In the genomic region with DNA sequence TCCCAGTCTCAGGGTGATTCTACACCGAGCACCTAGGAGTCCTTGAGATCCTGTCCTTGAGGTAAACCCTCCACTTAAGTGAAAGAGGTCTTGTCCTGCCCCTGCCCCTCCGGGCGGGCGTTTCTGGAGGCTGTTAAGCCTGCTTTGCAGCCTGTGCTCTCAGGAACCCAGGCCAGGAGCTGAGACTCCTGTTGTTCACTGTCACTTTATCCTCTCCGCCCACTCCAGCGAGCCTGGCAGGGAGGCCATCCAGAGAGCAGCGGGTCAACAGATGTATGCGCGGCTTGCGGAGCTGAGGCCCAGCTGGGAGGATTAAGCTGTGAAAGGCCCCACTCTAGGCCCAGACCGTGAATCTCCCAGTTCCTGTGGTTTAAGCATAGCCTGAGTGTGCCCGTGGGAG, we compare ENCODE assay signal across 8 mouse cellular contexts.
A peak's percentile ranks its signal among the peaks of the same experiment; 100 is the strongest.
DNase-seq lines count a peak whose midpoint lies in the region; ATAC-seq lines count a peak whose summit lies in the region.

No protein-coding gene starts in this region.

- no peak overlapping the region for H3K4me2 ChIP-seq in liver, embryonic 12.5 days
- H3K4me2 ChIP-seq in limb, embryonic 12.5 days, result peak overlapping the region; percentile 26

- H3K27ac ChIP-seq in liver, embryonic 12.5 days, result no peak overlapping the region
- H3K27ac ChIP-seq in limb, embryonic 12.5 days, result peak overlapping the region; percentile 50

- peak; percentile 23 for DNase-seq in liver
- peak; percentile 75 for DNase-seq in embryo, embryonic 10.5 days (ENCODE audit: low spot score)
- DNase-seq in retina, postnatal 7 days (ENCODE audit: low read depth, low spot score), result peak; percentile 39
- DNase-seq in urinary bladder, postnatal 36 days (ENCODE audit: low spot score in 2 of 2), result no peak
- DNase-seq in right cerebral cortex, postnatal 36 days (ENCODE audit: low spot score in 2 of 2), result no peak
- DNase-seq in left cerebral cortex, adult 9 months (ENCODE audit: low spot score in 2 of 2), result no peak

- no peaks in the 10 kb centered on the region for H3K9me3 ChIP-seq in liver, embryonic 12.5 days (replicated peaks)
- no peaks in the 10 kb centered on the region for H3K9me3 ChIP-seq in limb, embryonic 12.5 days

- 0 out of 2 replicates have a peak, but pooled peaks cover 3% of the 10 kb centered on the region for H3K4me1 ChIP-seq in liver, embryonic 12.5 days
- peaks cover 39% of the 10 kb centered on the region for H3K4me1 ChIP-seq in limb, embryonic 12.5 days (replicated peaks)

- ATAC-seq in liver, embryonic 12.5 days, result no peak
- ATAC-seq in limb, embryonic 12.5 days (ENCODE audit: insufficient number of reproducible peaks, insufficient read depth, low FRiP score, low TSS enrichment, low read depth), result 0 out of 2 replicates have a peak, but pooled peaks have one; percentile 61

- WGBS in liver, embryonic 12.5 days (ENCODE audit: insufficient replicate concordance), result 39% methylated on average over 12 of the region's 12 CpGs
- WGBS in limb, embryonic 12.5 days, result 6% methylated on average over 12 of the region's 12 CpGs

- H3K9ac ChIP-seq in liver, embryonic 12.5 days, result no peak overlapping the region
- no peak overlapping the region for H3K9ac ChIP-seq in limb, embryonic 12.5 days (replicated peaks)

- no peaks in the 10 kb centered on the region for H3K27me3 ChIP-seq in liver, embryonic 12.5 days (replicated peaks)
- no peaks in the 10 kb centered on the region; the same call in 1 of the 2 replicates for H3K27me3 ChIP-seq in limb, embryonic 12.5 days

- no peaks in the 10 kb centered on the region for H3K36me3 ChIP-seq in liver, embryonic 12.5 days
- no peaks in the 10 kb centered on the region for H3K36me3 ChIP-seq in limb, embryonic 12.5 days

- no peak overlapping the region for H3K4me3 ChIP-seq in liver, embryonic 12.5 days
- H3K4me3 ChIP-seq in limb, embryonic 12.5 days (replicated peaks), result no peak overlapping the region

Comparison
In these comparisons a context has a peak if more than half of its experiments do, and no peak if none do; other contexts are left out.
1. DNase-seq: peak in liver (single experiment), embryo, embryonic 10.5 days (single experiment) and retina, postnatal 7 days (single experiment); none in urinary bladder, postnatal 36 days (0 of 2), right cerebral cortex, postnatal 36 days (0 of 2) and left cerebral cortex, adult 9 months (0 of 2).